Mouse (Mus musculus) gastrocnemius, postnatal 36 days (tissue): ENCODE data around the gene Gatc. TPM values are rescaled to one million over a fixed set of nuclear protein-coding genes. Genes with fewer than 3 reads are reported as not detected.
A peak's percentile ranks its signal among the peaks of the same experiment; 100 is the strongest.
"Not testable (repeated sequence)": the region's sequence is repeated elsewhere in the genome, so short reads cannot be mapped to it uniquely, and the experiment has no call there.

Experiments
- DNase-seq, 2 experiments: peaks; one replicate each; pipeline ENCODE4 v3.0.0; 2022
- intact Hi-C: fragments of 180-260 bp; cut with DNase I; formaldehyde crosslinking; loops from one replicate; pipeline ENCODE4 v1.15.1; 2025
- total RNA-seq, 2 experiments: library from RNA; stranded (reverse); gene quantifications; 2 replicates each; pipeline ENCODE4 v1.2.3; 2021

The Gatc gene
- total RNA-seq, 2 experiments from 2014 or later, result 22.0 to 22.2 TPM

- DNase-seq, result no peak
- intact Hi-C loops, result loop anchor here (10.0 kb wide), 1 partner anchor 157 kb away; no protein-coding TSS in a partner anchor
These were observed 562 bp upstream of the Gatc start for GRCm38 (mm10) chr5:115341314-115342165.

- intact Hi-C loops, result loop anchor here (10.0 kb wide), 1 partner anchor 155 kb away; no protein-coding TSS in a partner anchor
- no peak for DNase-seq
These were observed 971 bp downstream of the Gatc start for GRCm38 (mm10) chr5:115340007-115340406.

DNA sequence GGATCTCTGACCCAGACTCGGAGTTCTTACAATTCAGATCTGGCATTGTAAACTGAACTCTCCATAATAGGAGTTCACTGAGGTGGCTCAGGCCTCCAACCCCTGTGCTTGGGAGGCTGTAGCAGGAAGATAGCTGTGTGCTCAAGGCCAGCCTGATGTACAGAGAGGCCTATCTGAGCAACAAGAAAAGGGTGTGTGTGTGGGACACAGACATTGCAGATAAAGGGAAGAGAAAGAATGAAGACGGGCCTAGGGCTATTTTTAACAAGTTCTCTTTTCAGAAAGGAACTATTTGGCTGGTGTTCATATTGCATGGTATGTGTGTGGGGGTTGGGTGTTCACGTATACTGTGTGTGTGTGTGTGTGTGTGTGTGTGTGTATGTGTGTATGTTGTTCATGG is 7.4 kb downstream of the Gatc start:
- intact Hi-C loops, result no loop called here
- no peak for DNase-seq

DNA sequence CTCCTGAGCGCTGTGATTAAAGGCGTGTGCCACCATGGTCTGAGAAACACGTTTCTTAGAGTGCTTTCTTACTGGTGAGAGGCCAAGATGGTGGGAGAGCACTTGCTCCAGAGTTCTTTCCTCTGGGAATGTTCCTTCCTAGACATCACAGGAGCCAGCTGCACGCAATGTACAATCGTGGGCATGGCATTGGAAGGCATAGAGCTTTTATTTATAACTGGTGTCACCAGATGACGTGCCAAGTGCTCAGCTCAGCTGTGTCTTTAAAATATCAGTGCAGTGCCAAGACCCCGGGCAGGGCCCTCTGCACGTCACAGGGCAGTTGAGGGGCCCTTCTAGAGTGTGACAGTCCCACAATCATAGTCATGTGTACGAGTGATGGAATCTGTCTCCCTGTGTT is 10.0 kb downstream of the Gatc start:
- intact Hi-C loops, result no loop called here
- DNase-seq, result no peak

DNA sequence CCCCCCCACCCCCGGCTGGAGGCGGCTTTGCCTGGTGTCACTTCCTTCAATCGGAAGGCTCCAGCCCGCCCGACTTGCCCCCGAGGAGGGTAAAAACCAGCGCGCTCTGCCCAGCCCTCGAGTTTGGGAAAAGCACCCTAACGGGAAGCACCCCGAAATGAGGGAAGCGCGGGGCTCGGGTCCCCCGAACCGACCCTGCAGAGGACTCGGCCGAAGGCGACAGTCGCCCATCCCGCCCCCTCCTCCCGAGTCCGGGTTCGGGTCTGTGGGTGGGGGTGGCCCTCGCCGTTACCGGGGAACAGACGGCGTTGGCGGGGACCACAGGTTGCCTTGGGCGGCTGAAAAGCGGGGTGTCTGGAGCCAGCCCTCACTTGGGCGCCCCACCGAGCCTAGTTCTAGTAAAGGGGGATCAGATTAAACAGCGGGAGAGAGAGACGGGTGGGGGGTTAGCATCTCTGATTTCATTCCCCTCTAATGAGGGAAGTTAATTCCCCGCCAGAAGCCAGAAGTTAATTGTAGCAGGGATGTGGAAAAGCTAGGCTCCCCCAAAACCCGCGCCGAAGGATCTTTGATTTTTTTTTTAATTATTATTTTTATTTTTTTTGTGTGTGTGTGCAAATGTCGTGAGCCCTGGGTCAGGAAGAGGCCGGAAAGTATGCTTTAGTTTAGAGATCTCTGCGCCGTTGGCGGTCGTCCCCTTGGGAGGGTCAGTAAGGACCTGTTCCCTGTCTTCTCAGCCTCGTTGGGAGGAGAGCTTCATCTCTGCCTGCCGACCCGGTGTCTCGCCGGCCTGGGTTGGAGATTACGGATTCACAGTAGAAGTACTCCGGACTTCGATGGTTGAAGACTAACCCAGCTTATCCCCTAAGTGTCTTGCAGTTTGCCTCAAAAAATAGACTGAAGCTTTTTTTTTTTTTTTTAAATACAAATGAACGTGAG is 13.1 kb downstream of the Gatc start:
- DNase-seq, result no peak
- intact Hi-C loops, result loop anchor here (1.0 kb wide), 1 partner anchor 28 kb away; the partner anchor contains the start of gene Dynll1

GRCm38 (mm10) chr5:115326875-115327609 is 13.9 kb downstream of the Gatc start, which contains the start of gene Srsf9:
Gene Srsf9 (plus strand): TSS chr5:115327177.
- peak; percentile 92 to 95 for DNase-seq
- intact Hi-C loops, result loop anchor here (1.0 kb wide), 1 partner anchor 27 kb away; the partner anchor contains the start of gene Dynll1

GRCm38 (mm10) chr5:115326256-115326831 is 14.6 kb downstream of the Gatc start:
- intact Hi-C loops, result no loop called here
- no peak for DNase-seq

DNA sequence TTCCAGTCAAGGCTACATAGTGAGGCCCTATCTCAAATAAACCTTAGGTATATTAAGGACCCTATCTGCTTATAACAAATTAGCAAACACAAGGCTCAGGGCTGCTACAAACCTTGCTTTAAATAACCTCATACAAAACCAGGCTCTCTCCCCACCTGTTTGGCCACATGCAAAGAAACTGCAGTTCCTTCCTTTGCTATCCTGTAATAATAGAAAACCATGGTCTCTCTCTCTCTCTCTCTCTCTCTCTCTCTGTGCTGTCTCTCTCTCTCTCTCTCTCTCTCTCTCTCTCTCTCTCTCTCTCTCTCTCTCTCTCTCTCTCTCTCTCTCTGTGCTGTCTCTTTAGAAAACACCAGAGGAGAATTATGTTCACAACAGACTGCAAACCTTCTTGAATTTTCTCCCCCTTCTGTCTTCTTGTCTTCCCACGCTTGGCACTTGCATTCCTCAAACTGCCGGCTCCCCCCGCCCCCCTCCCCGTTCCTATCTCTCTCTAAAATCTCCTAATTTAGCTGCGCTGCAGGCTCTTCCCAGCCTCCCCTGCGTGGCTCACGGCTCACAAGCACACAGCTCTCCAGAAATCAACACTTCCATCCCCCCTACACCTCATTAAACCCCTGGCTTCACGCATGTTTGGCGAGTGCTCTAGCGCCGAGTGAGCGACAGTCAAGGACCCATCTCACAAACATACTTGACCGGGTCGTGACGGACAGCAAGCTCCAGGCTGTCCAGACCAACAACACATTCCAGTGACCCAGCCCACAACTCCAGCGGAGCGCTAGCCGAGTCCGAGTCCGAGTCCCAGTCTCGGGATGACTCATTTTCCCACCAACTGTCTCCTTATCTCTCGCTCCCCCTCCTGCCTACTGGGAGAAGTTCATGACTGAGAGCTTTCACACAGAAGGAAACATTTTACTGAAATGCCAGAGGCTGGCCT is 21.7 kb downstream of the Gatc start:
- DNase-seq, result peak; percentile 65 to 68
- intact Hi-C loops, result no loop called here

DNA sequence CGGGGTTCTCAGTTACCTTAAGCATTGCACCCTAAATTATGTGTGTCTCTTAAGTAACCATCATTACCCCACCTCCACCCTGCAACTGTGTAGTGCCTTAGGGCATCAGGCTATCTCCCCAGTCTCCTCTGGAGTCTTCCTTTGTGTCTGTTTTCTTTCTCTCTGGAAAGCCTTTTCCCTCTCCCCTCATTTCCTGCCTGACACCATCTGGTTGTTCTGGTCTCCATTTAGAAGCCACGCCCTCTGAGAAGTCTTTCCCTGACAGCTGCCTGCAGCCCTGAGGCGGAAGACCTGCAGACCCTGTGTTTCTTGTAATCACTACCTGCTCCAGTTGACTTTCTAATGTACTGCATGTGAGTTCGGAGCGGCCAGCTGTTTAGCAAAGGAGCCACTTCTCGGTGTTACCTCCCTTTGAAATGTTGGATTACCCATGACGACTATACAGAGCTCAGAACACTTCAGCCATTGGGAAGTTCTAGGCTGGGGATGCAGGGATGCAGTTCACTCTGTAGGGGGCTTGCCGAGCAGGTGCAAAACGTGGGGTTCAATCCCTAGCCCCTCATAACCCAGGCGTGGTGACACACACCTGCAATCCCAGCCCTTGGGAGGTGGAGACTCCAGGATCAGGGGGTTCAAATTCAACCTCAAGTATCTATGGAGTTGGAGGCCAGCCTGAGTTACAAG is 23.2 kb downstream of the Gatc start:
- intact Hi-C loops, result no loop called here
- no peak for DNase-seq

DNA sequence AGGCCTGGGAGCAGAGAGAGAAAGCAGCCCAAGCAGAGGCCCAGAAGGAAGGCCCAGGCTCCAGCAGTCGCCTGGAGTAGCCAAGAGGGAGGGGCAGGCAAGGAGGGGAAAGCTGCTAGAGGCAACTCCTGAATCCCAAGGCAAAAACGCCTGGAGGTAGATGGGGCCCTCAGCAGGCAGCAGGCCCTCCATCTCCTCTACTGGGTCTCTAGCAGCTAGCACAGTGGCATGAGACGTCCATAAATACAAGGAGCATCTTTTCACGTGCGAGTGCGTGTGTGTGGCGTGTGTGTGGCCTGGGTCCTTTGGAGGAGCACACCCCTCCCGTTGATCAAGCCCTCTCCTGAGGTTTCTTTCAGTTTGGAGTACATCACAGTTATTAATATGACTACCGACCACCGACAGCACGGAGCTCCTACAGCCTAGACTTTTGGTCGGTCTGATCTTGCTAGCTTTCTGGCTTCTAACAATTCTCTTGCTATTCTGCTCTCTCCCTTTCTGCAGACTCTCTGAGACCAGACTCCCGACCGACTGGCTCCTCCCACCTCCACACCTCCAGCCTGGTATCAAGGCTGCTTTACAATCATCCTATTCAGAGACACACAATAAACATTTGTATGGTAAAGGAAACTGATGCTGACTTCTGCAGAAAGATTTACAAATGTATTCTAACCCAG is 23.9 kb downstream of the Gatc start:
- DNase-seq, result no peak
- intact Hi-C loops, result no loop called here

- intact Hi-C loops, result no loop called here
- no peak for DNase-seq
These were observed 27.4 kb downstream of the Gatc start for GRCm38 (mm10) chr5:115313668-115313943.

DNA sequence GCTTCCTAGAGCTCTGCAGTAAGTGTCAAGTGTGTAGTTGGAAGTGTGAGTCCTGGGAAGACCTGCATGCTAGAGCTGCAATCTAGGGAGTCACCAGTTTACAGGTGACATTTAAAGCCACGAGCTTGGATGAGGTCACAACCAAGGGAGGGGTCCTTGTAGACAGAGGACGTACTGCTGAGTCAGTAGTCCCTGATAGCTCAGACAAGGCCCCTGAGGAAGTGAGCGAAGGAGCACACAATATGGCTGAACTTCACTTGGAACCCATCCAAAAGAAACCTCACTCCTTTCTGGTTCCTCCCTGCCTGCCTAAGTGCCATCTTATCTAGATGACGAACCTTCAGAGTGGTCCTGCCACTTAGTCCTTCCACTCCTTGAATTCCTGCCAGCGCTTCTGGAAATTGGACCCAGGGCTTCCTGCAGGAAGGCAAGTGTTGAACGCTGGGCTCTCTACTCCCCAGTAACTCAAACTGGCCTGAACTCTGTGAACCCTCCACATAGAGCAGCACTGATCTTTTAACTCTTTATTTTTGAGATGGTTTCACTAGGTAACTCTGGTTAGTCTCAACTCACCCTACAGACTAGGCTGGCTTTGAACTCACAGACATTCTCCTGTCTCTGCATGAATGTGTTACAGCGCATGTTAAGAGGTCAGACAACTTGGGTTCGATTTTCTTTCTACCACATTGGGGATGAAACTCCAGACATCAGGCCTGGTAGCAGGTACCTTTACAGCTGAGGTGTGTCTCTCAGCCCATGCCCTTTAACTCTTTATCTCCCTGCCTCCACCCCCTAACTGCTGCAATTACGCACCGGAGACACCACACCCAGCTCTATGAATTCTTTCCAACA is 27.9 kb downstream of the Gatc start:
- DNase-seq, result no peak
- intact Hi-C loops, result no loop called here

- intact Hi-C loops, result no loop called here
- no peak for DNase-seq
These were observed 28.6 kb downstream of the Gatc start for GRCm38 (mm10) chr5:115312354-115312753.

DNA sequence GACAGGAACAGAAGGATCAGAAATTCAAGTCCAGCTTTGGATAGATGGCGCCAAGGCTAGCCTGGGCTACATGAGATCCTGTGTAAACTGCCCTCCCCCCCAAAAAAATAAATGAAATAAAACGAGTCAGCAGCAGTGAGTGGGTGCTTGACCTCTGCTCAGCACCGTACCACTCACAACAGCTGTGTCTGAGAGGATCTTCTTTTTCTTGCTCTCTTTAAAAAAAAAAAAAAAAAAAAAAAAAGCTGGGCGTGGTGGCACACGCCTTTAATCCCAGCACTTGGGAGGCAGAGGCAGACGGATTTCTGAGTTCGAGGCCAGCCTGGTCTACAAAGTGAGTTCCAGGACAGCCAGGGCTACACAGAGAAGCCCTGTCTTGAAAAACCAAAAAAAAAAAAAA is 38.8 kb downstream of the Gatc start:
- intact Hi-C loops, result loop anchor here (5.0 kb wide), 1 partner anchor 140 kb away; no protein-coding TSS in a partner anchor
- not testable (repeated sequence) for DNase-seq

DNA sequence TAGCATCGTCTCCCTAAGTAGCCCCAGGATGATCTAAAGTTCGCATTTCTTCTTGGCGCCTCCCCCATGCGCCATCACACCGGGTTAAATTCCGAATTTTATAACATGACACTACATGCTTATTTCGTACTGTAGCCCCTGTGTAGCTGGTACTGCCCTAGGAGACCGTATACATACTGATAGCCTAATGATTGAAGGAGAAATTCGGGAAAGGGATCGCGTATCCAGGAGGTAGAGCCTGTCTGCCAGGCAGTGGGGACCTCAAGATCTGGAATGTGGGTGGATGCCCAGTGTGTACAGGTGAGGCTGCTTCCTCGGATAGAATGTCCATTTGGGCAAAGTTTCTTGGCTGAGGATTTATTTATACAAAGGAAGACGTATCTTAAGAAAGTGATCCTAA is 39.4 kb downstream of the Gatc start:
- DNase-seq, result no peak

GRCm38 (mm10) chr5:115300792-115301614 is 40.0 kb downstream of the Gatc start, which contains the start of gene Dynll1:
Gene Dynll1 (minus strand): TSS chr5:115300999.
- DNase-seq, result peak; percentile 99 to 100
- intact Hi-C loops, result loop anchor here (1.0 to 5.0 kb wide), 2 partner anchors 26 to 141 kb away; partner anchors contain the start of gene Srsf9

More for the DNA sequence above, 39.4 kb downstream of the Gatc start:
- intact Hi-C loops, result loop anchor here (5.0 kb wide), 1 partner anchor 141 kb away; no protein-coding TSS in a partner anchor
